Mouse (Mus musculus) embryo, embryonic 9.5 days (tissue): Measurements from ENCODE around the gene Rpp40.

Experiments used
- DNase-seq: peaks from one replicate; pipeline ENCODE4 v3.0.0-alpha.2; 2017; ENCODE audit errors: extremely low spot score

Gene Rpp40

GRCm38 (mm10) chr13:35852851-35853575 lies 53.1 kb downstream of the Rpp40 start:
- DNase-seq: no peak

- no peak for DNase-seq
Observed at GRCm38 (mm10) chr13:35851581-35851980, 54.6 kb downstream of the Rpp40 start.

- DNase-seq: no peak
Observed at GRCm38 (mm10) chr13:35848694-35849093, 57.5 kb downstream of the Rpp40 start.

- DNase-seq: no peak
Observed at GRCm38 (mm10) chr13:35845306-35845705, 60.9 kb downstream of the Rpp40 start.
